Mouse (Mus musculus): ENCODE measurements around the gene Ddah2.

Gene Ddah2

GRCm38 (mm10) chr17:35077285-35077684 is 18.4 kb downstream of the Ddah2 start:
- no peak for DNase-seq (ENCODE audit: extremely low read depth, low read depth)

GRCm38 (mm10) chr17:35077786-35078233 is 19.0 kb downstream of the Ddah2 start, which contains the start of gene Ly6g6d:
TSS of gene Ly6g6d (minus strand) at chr17:35078065.
- no peak for DNase-seq (ENCODE audit: extremely low read depth, low read depth)

- DNase-seq (ENCODE audit: extremely low read depth, low read depth): peak; percentile 99
Observed at GRCm38 (mm10) chr17:35079778-35080177, 20.9 kb downstream of the Ddah2 start.

- no peak for DNase-seq (ENCODE audit: extremely low read depth, low read depth)
Observed at GRCm38 (mm10) chr17:35080248-35080647, 21.4 kb downstream of the Ddah2 start.

- peak; percentile 56 for DNase-seq (ENCODE audit: extremely low read depth, low read depth)
Observed at GRCm38 (mm10) chr17:35080710-35081109, 21.9 kb downstream of the Ddah2 start.

GRCm38 (mm10) chr17:35082841-35083576 is 24.2 kb downstream of the Ddah2 start:
- DNase-seq (ENCODE audit: extremely low read depth, low read depth): no peak

GRCm38 (mm10) chr17:35083929-35084497 is 25.2 kb downstream of the Ddah2 start:
- DNase-seq (ENCODE audit: extremely low read depth, low read depth): no peak

GRCm38 (mm10) chr17:35085208-35085865 is 26.5 kb downstream of the Ddah2 start, which contains the start of gene Ly6g6f:
TSS of gene Ly6g6f (minus strand) at chr17:35085610.
- DNase-seq (ENCODE audit: extremely low read depth, low read depth): no peak

- DNase-seq (ENCODE audit: extremely low read depth, low read depth): no peak
Observed at GRCm38 (mm10) chr17:35088151-35088550, 29.3 kb downstream of the Ddah2 start.

GRCm38 (mm10) chr17:35088825-35089644 is 30.2 kb downstream of the Ddah2 start, which contains the start of gene Abhd16a:
TSS of gene Abhd16a (plus strand) at chr17:35089263.
- peak; percentile 74 for DNase-seq (ENCODE audit: extremely low read depth, low read depth)

GRCm38 (mm10) chr17:35090166-35090932 is 31.5 kb downstream of the Ddah2 start:
- no peak for DNase-seq (ENCODE audit: extremely low read depth, low read depth)

GRCm38 (mm10) chr17:35092403-35093198 is 33.8 kb downstream of the Ddah2 start:
- DNase-seq (ENCODE audit: extremely low read depth, low read depth): no peak

GRCm38 (mm10) chr17:35094475-35095365 is 35.9 kb downstream of the Ddah2 start:
- DNase-seq (ENCODE audit: extremely low read depth, low read depth): no peak

GRCm38 (mm10) chr17:35096597-35096996 is 37.8 kb downstream of the Ddah2 start:
- no peak for DNase-seq (ENCODE audit: extremely low read depth, low read depth)

- DNase-seq (ENCODE audit: extremely low read depth, low read depth): no peak
Observed at GRCm38 (mm10) chr17:35097164-35097655, 38.4 kb downstream of the Ddah2 start.

- no peak for DNase-seq (ENCODE audit: extremely low read depth, low read depth)
Observed at GRCm38 (mm10) chr17:35100196-35100765, 41.4 kb downstream of the Ddah2 start.

GRCm38 (mm10) chr17:35101161-35101560 is 42.3 kb downstream of the Ddah2 start:
- DNase-seq (ENCODE audit: extremely low read depth, low read depth): no peak

- no peak for DNase-seq (ENCODE audit: extremely low read depth, low read depth)
Observed at GRCm38 (mm10) chr17:35102299-35102698, 43.5 kb downstream of the Ddah2 start.
